Mouse (Mus musculus): ENCODE results near the gene Mgat4b.

Mgat4b gene

DNA sequence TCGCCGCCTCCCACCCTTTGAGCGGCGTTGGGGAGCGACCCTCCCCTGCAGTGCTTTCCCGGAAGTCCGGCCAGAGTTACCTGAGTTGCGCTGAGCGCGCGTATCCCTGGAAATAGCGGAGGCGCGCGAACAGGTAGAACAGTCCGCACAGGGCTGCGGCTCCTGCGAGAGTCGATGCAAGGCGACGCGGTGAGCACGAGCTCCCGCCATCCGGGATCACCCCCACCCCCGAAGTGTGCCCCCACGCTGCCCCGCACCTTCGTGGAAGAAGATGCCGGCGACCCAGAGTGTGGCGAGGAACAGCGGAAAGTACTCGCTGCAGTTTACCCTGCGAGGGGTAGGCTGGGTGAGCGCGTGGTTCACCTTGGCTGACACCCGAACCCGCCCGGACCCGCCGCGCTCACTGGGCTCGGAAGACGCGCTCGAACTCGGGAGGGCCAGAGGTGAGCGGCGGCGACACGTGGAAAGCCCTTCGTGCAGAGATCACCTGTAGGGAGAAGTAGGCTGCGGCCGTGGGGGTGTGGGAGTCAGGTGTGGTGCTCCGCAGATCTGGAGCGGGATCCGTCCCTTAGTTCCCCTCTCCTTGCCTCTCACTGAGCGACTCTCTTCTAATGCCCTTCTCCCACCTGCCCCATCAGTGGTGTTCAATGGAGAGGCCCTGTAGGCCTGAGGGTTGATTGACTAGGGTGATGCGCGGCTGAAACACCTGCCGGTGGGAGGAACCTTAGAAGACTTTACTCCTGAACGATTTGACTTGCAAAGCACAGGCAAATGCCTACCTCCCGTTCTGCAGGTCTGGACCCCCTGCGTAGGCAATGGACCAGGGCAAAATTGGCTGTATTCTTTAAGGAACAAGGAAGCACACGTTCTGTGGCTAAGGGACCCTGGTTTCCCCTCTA, 26.5 kb downstream of the Mgat4b start:
- in situ Hi-C loops (cut with MboI; ENCODE audit: low pct_unique_long_range_greater_than_20kb in 1 of 2, low sequenced_read_pairs in 2 of 2, unreplicated experiment in 1 of 2) = no loop called here

- in situ Hi-C loops (cut with MboI; ENCODE audit: low pct_unique_long_range_greater_than_20kb in 1 of 2, low sequenced_read_pairs in 2 of 2, unreplicated experiment in 1 of 2) = no loop called here
These were observed 27.6 kb downstream of the Mgat4b start, which contains the start of gene Ltc4s for GRCm38 (mm10) chr11:50238324-50238723. Ltc4s (minus strand) TSS chr11:50238616.

GRCm38 (mm10) chr11:50238821-50239791, 28.4 kb downstream of the Mgat4b start:
- in situ Hi-C loops (cut with MboI; ENCODE audit: low pct_unique_long_range_greater_than_20kb in 1 of 2, low sequenced_read_pairs in 2 of 2, unreplicated experiment in 1 of 2) = no loop called here

- in situ Hi-C loops (cut with MboI; ENCODE audit: low pct_unique_long_range_greater_than_20kb in 1 of 2, low sequenced_read_pairs in 2 of 2, unreplicated experiment in 1 of 2) = no loop called here
These were observed 29.7 kb downstream of the Mgat4b start for GRCm38 (mm10) chr11:50240235-50240911.

GRCm38 (mm10) chr11:50243926-50244325, 33.2 kb downstream of the Mgat4b start:
- in situ Hi-C loops (cut with MboI; ENCODE audit: low pct_unique_long_range_greater_than_20kb in 1 of 2, low sequenced_read_pairs in 2 of 2, unreplicated experiment in 1 of 2) = no loop called here

GRCm38 (mm10) chr11:50245269-50245668, 34.6 kb downstream of the Mgat4b start:
- in situ Hi-C loops (cut with MboI; ENCODE audit: low pct_unique_long_range_greater_than_20kb in 1 of 2, low sequenced_read_pairs in 2 of 2, unreplicated experiment in 1 of 2) = no loop called here

DNA sequence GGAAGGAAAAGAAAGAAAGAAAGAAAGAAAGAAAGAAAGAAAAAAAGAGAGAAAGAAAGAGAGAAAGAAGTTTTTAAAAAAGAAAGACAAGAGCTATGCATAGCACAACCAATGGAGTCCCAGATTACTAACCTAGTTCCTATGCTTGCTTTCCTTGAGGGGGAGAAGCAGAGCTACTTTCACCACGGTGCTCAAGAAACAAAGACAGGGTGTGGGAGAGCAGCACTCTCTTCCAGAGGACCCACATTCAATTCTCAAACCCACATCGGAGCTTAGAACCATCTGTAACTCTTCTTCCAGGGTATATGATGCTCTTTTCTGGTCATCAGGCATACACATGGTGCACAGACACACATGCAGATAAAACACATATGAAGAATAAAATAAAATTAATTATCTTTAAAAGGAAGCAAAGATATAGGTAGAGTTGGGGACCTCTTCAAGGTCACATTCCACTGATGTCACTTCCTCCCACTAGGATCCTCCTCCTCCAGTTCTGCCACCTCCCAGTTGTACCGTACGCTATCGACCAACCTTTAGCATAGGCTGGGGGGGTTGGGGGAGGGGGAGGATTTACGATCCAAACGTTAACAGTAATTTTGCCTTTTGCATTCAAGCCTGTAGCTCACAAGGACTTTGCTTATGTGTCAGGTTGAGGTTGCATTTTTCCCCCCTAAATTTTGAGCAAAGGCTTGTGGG, 37.9 kb downstream of the Mgat4b start:
- in situ Hi-C loops (cut with MboI; ENCODE audit: low pct_unique_long_range_greater_than_20kb in 1 of 2, low sequenced_read_pairs in 2 of 2, unreplicated experiment in 1 of 2) = no loop called here

GRCm38 (mm10) chr11:50252166-50252565, 41.5 kb downstream of the Mgat4b start:
- in situ Hi-C loops (cut with MboI; ENCODE audit: low pct_unique_long_range_greater_than_20kb in 1 of 2, low sequenced_read_pairs in 2 of 2, unreplicated experiment in 1 of 2) = no loop called here

DNA sequence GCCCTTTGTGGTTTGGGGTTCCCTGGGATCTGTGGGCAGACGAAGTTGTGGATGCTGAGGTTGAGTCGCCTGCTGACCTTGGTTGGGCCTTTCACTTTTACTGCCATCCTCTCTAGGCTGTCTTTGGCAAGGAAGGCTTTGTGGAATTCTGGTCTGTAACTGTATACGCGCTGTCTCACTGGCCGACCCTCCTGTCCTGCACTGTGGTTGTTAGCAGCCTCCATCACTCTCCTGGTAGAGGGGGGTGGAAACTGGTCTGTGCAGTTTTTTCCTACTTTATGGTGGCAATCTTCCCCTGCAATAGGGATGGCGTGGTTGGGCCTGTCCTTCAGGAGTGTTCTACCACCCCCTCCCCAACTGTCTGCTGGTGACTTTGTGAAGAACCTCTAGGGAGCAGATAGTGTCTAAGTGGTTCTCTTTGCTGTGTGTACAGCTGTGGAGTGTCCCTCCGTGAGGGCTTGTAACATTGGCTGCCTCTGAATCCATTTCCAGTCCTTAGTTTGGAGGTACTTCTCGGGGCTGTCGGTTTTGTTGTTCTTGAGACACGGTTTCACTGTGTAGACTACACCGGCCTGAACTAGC, 42.1 kb downstream of the Mgat4b start:
- in situ Hi-C loops (cut with MboI; ENCODE audit: low pct_unique_long_range_greater_than_20kb in 1 of 2, low sequenced_read_pairs in 2 of 2, unreplicated experiment in 1 of 2) = no loop called here

GRCm38 (mm10) chr11:50253393-50253792, 42.7 kb downstream of the Mgat4b start:
- in situ Hi-C loops (cut with MboI; ENCODE audit: low pct_unique_long_range_greater_than_20kb in 1 of 2, low sequenced_read_pairs in 2 of 2, unreplicated experiment in 1 of 2) = no loop called here

GRCm38 (mm10) chr11:50254010-50254580, 43.4 kb downstream of the Mgat4b start:
- in situ Hi-C loops (cut with MboI; ENCODE audit: low pct_unique_long_range_greater_than_20kb in 1 of 2, low sequenced_read_pairs in 2 of 2, unreplicated experiment in 1 of 2) = no loop called here

DNA sequence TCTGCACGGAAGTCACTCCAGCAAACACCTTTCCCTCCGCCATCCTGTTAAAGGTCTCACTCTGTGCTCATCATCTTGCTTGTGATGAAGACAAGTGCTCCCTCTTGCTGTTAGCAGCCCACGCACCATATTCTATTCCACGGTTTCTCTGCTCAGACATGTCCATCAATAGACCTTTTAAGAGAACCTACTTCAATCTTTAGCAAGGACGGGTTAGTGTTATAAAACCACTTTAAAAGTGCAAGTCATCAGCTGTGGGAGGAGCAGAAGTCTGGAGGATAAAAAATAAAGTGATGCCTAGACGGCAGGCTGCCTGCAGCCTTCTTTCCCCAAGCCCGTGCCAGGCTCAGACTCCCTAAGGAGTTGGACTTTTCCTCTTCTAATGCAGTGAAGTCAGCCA, 45.9 kb downstream of the Mgat4b start:
- in situ Hi-C loops (cut with MboI; ENCODE audit: low pct_unique_long_range_greater_than_20kb in 1 of 2, low sequenced_read_pairs in 2 of 2, unreplicated experiment in 1 of 2) = no loop called here

DNA sequence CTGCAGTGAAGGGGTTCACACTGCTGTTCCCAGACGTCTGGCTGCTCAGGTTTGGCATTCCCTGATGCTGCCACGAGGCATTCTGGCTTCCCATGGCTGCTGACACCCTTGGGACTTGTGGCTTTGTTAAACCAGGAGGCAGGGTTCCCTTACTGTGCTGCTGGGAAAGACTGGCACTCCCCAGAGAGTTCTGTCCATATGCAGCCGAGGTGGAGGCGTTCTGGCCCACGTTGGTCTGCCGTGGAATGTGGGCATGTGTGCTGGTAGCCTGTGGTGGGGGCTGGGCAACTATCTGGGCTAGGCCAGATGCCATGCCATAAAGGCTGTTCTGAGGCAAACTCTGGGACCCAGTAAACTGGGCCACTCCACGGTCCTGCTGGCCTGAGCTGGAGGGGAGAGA, 47.6 kb downstream of the Mgat4b start:
- in situ Hi-C loops (cut with MboI; ENCODE audit: low pct_unique_long_range_greater_than_20kb in 1 of 2, low sequenced_read_pairs in 2 of 2, unreplicated experiment in 1 of 2) = no loop called here

- in situ Hi-C loops (cut with MboI; ENCODE audit: low pct_unique_long_range_greater_than_20kb in 1 of 2, low sequenced_read_pairs in 2 of 2, unreplicated experiment in 1 of 2) = no loop called here
These were observed 51.3 kb downstream of the Mgat4b start for GRCm38 (mm10) chr11:50262020-50262419.

- in situ Hi-C loops (cut with MboI; ENCODE audit: low pct_unique_long_range_greater_than_20kb in 1 of 2, low sequenced_read_pairs in 2 of 2, unreplicated experiment in 1 of 2) = no loop called here
These were observed 52.5 kb downstream of the Mgat4b start for GRCm38 (mm10) chr11:50263198-50263597.

GRCm38 (mm10) chr11:50265931-50266330, 55.2 kb downstream of the Mgat4b start:
- in situ Hi-C loops (cut with MboI; ENCODE audit: low pct_unique_long_range_greater_than_20kb in 1 of 2, low sequenced_read_pairs in 2 of 2, unreplicated experiment in 1 of 2) = no loop called here

DNA sequence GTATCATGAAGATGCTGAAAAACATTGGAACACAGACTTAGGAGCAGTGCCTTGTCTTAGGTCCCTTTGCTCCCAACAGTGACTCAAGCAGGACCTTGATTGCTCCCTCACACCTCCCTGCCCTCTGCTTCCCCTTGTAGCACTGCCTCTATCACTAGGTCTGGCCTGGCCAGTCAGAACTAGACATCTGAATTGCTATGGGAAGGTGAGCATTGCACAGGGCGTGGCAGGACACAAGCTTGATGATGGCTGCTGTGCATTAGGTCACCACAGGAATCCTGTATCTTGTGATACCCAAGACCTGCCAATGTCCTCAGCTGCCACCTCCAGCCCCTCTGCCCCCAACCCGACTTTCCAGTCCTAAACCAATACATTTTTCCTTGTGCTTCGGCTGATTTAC, 56.3 kb downstream of the Mgat4b start:
- in situ Hi-C loops (cut with MboI; ENCODE audit: low pct_unique_long_range_greater_than_20kb in 1 of 2, low sequenced_read_pairs in 2 of 2, unreplicated experiment in 1 of 2) = no loop called here
